Mouse (Mus musculus) stomach, postnatal 0 days (tissue): Measurements from ENCODE around the gene Thoc7. TPM values are rescaled to one million over a fixed set of nuclear protein-coding genes. Genes with fewer than 3 reads are reported as not detected.
A peak's percentile ranks its signal among the peaks of the same experiment; 100 is the strongest.

ENCODE experiments used
- ATAC-seq: fragments of 200-750 bp; cut with Nextera tagmentation; 2 replicates; pipeline ENCODE4 v1.8.0; 2017; ENCODE audit not compliant: low FRiP score, low TSS enrichment
- DNase-seq: peaks from one replicate; pipeline ENCODE4 v3.0.0-alpha.2; 2016; ENCODE audit warnings: low spot score
- H3K27ac ChIP-seq: fragments of 300-500 bp; sonication (generic); replicated peaks from 2 replicates; pipeline ENCODE4 v1.5.1; 2014; ENCODE audit warnings: mild to moderate bottlenecking, control low read depth
- H3K27me3 ChIP-seq: fragments of 300-500 bp; sonication (generic); 2 replicates; pipeline ENCODE4 v1.6.1; 2014; ENCODE audit warnings: low read length; ENCODE audit not compliant: control insufficient read depth, insufficient read depth
- H3K36me3 ChIP-seq: fragments of 300-500 bp; sonication (generic); 2 replicates; pipeline ENCODE4 v1.6.1; 2014; ENCODE audit warnings: low read length, mixed read lengths; ENCODE audit not compliant: control insufficient read depth, insufficient read depth
- H3K4me1 ChIP-seq: fragments of 300-500 bp; sonication (generic); replicated peaks from 2 replicates; pipeline ENCODE4 v1.6.1; 2014; ENCODE audit warnings: antibody characterized with exemption; ENCODE audit not compliant: control insufficient read depth, insufficient read depth
- H3K4me2 ChIP-seq: fragments of 300-500 bp; sonication (generic); replicated peaks from 2 replicates; pipeline ENCODE4 v1.6.1; 2014; ENCODE audit warnings: low read depth, mild to moderate bottlenecking, control low read depth, moderate library complexity
- H3K4me3 ChIP-seq: fragments of 300-500 bp; sonication (generic); 2 replicates; pipeline ENCODE4 v1.5.1; 2014; ENCODE audit warnings: low read depth, low read length, control low read depth
- H3K9ac ChIP-seq: fragments of 300-500 bp; sonication (generic); 2 replicates; pipeline ENCODE4 v1.6.1; 2014; ENCODE audit warnings: mild to moderate bottlenecking, low read length, control low read depth, mixed read lengths
- H3K9me3 ChIP-seq: fragments of 300-500 bp; sonication (generic); 2 replicates; pipeline ENCODE4 v1.6.1; 2016; ENCODE audit warnings: low read length; ENCODE audit not compliant: control insufficient read depth
- CTCF ChIP-seq: IDR thresholded peaks from 2 replicates; pipeline ENCODE4 v1.5.1; 2016; ENCODE audit warnings: antibody characterized with exemption, low read depth, mild to moderate bottlenecking, moderate library complexity
- EP300 ChIP-seq: optimal IDR thresholded peaks from 2 replicates; pipeline ENCODE3; 2016; ENCODE audit warnings: antibody characterized with exemption
- WGBS: fragments of 180-500 bp; shearing (Covaris S2); extraction: QIAGEN DNeasy Blood & Tissue Kit; methylation state at CpG from one replicate; pipeline ENCODE4 v1.1.7; 2014; 5-methylcytosine and 5-hydroxymethylcytosine counted together
- polyA plus RNA-seq: library from polyadenylated mRNA; unstranded; fragments of >200 nt; fragmentation: Nextera tagmentation; extraction: Ambion mirVana; gene quantifications from 2 replicates; pipeline ENCODE4 v1.2.1, GENCODE M21; 2015

Gene Thoc7
- polyA plus RNA-seq, 1 experiment from 2014 or later, result 138 TPM

DNA sequence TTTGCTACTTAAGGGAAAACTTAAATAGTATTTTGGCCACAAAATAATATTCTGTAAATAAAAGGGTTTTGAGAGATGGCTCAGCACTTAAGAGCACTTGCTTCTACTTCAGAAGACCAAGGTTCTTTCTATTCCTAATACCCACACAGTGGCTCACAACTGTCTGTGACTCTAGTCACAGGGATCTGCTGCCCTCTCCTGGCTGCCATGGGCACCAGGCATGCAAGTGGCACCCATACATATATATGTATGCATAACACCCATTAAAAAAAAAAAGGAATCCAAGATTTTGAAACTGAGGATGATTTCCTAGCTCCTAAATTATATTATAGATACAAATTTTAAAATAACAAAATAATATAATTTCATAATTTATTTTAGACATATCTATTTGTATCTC is 11.3 kb downstream of the Thoc7 start:
- H3K36me3 ChIP-seq, result peaks cover 6% of the 10 kb centered on the region
- no peaks in the 10 kb centered on the region for H3K27me3 ChIP-seq
- DNase-seq, result peak; percentile 29

GRCm38 (mm10) chr14:13948345-13948744 is 13.3 kb downstream of the Thoc7 start:
- WGBS, result 92% methylated on average over 7 of the region's 7 CpGs
- no peak for DNase-seq
- no peak overlapping the region for H3K9ac ChIP-seq

More for the DNA sequence above, 11.3 kb downstream of the Thoc7 start:
- no peak overlapping the region for H3K9ac ChIP-seq
- no peaks in the 10 kb centered on the region for H3K4me1 ChIP-seq
- no peak overlapping the region for H3K27ac ChIP-seq
- H3K9me3 ChIP-seq, result no peaks in the 10 kb centered on the region
- TF ChIP-seq CTCF, result peak; percentile 72
- no peak for TF ChIP-seq EP300
- H3K4me3 ChIP-seq, result no peak overlapping the region
- no peak overlapping the region for H3K4me2 ChIP-seq
- no peak for ATAC-seq

DNA sequence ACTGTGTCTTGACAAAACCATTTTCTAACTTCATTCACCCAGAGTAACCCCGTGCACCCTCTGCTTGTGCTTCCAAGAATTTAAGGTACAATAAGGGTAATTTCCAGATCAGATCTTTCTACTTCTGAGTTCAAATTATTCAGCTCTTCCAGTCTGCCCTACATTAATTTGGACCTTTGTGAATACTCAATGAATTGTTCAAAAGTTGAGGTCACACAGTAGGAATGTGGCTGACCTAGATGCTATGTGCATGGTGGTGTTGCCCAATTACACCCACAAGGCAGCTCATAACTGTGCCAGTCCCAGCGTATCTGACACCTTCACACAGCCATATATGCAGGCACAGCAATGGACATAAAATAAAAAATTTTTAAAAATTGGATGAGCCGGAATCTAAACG is 17.0 kb downstream of the Thoc7 start:
- DNase-seq (no peak), ATAC-seq (no peak)
- H3K9ac ChIP-seq, result no peak overlapping the region
- 92% methylated on average over 4 of the region's 4 CpGs for WGBS
- no peaks in the 10 kb centered on the region for H3K27me3 ChIP-seq
- H3K36me3 ChIP-seq, result peaks cover 3% of the 10 kb centered on the region; the same call in 1 of the 2 replicates
- H3K4me3 ChIP-seq, result no peak overlapping the region
- H3K4me1 ChIP-seq, result no peaks in the 10 kb centered on the region
- TF ChIP-seq CTCF (no peak), EP300 (no peak)
- H3K27ac ChIP-seq, result no peak overlapping the region
- no peak overlapping the region for H3K4me2 ChIP-seq
- no peaks in the 10 kb centered on the region for H3K9me3 ChIP-seq

More at GRCm38 (mm10) chr14:13948345-13948744, 13.3 kb downstream of the Thoc7 start:
- Histone ChIP-seq H3K27me3 (no peaks in the 10 kb centered on the region), H3K9me3 (no peaks in the 10 kb centered on the region), H3K36me3 (peaks cover 6% of the 10 kb centered on the region), H3K4me1 (no peaks in the 10 kb centered on the region), H3K4me3 (no peak overlapping the region), H3K27ac (no peak overlapping the region), H3K4me2 (no peak overlapping the region)
- no peak for TF ChIP-seq CTCF
- no peak for TF ChIP-seq EP300
- ATAC-seq, result no peak

DNA sequence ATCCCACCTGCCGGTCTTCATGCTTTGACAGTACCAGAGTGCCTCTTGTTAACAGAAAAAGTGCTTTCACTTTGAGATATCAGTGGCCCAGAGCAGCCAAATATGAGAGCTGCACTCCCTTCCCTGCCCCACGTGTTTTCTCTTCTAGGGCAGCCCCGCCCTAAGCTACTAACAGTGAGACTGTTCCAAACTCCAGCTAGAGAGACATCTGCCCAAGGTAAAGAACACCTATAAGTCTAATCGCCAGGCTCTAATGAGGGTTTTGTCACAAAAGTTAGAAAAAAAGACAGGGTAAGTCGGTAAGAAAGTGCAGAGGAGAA is 27.6 kb downstream of the Thoc7 start:
- Histone ChIP-seq H3K9me3 (0 out of 2 replicates have a peak, but pooled peaks cover 2% of the 10 kb centered on the region), H3K9ac (no peak overlapping the region), H3K4me2 (peak overlapping the region; percentile 74), H3K36me3 (no peaks in the 10 kb centered on the region), H3K4me1 (no peaks in the 10 kb centered on the region), H3K4me3 (peak overlapping the region; percentile 41; the same call in 1 of the 2 replicates), H3K27ac (no peak overlapping the region), H3K27me3 (no peaks in the 10 kb centered on the region)
- DNase-seq (no peak), ATAC-seq (0 out of 2 replicates have a peak, but pooled peaks have one; percentile 32)
- no peak for TF ChIP-seq EP300
- TF ChIP-seq CTCF, result no peak
- WGBS, result 34% methylated on average over 5 of the region's 5 CpGs

DNA sequence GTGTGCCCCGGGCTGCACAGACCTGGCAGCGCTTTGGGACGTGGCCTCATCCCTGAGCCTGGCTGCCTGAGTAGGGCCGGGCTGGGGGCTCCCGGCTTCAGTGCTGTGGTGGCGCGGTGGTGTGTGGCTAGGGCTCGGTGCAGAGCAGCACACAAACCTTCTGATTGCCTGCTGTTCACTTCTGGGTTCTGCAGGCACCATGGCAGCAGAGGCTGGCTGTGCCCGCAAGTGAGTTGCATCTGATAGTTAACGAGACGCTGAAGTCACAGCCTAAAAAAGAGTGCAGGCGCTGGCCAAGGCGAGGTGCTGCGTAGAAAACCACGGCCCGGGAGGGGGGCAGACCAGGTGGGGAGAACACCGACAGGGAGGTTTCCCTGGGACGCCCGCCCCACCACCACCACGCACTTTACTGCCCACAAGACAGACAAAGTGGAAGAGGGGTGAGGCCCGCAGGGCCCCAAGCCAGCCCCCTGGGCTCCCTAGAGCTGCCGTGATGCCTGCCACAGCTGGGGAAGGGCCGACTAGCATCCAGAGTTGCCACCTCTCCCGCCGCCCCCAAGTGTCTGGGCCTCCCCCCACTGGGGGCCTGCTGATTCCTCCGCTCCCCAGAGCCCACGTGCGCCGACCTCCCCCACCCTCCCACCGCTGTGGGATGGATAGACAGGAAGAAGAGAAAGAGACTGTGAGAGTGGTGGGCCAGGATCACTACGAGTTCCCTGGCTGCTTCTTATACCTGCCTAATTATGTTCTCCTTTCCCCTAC is 28.2 kb downstream of the Thoc7 start:
- Histone ChIP-seq H3K9ac (peak overlapping the region; percentile 52), H3K4me2 (peak overlapping the region; percentile 74), H3K36me3 (no peaks in the 10 kb centered on the region), H3K4me3 (peak overlapping the region; percentile 41), H3K27ac (no peak overlapping the region), H3K9me3 (0 out of 2 replicates have a peak, but pooled peaks cover 2% of the 10 kb centered on the region), H3K4me1 (no peaks in the 10 kb centered on the region), H3K27me3 (no peaks in the 10 kb centered on the region)
- ATAC-seq (peak; percentile 49; the same call in 1 of the 2 replicates), DNase-seq (peak; percentile 18)
- TF ChIP-seq CTCF (no peak), EP300 (no peak)
- 25% methylated on average over 28 of the region's 31 CpGs for WGBS

DNA sequence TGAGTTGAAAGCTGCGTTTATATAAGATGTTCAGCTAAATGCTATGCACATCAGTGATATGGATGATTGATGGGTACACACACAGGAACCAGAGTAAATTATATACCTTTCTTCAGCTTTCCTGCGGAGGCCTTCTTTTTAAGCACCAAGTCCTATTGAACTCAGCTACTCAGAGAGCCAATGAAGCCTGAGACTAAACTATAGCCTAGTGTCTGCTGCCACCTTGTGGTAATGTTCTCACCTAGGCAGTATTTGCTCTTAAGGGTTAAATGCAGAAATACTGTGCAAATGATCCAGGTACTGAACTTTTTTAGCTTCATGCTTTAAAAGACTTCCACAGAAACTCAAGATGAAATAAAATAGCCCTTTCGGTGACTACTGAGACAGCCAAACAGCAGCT is 44.0 kb downstream of the Thoc7 start:
- Histone ChIP-seq H3K36me3 (no peaks in the 10 kb centered on the region), H3K9ac (no peak overlapping the region), H3K27ac (no peak overlapping the region), H3K4me1 (no peaks in the 10 kb centered on the region), H3K4me2 (no peak overlapping the region), H3K9me3 (no peaks in the 10 kb centered on the region), H3K27me3 (no peaks in the 10 kb centered on the region), H3K4me3 (no peak overlapping the region)
- no peak for ATAC-seq
- 29% methylated on average over 3 of the region's 3 CpGs for WGBS
- TF ChIP-seq EP300 (no peak), CTCF (peak; percentile 94)
- DNase-seq, result peak; percentile 63
